In the genomic region with DNA sequence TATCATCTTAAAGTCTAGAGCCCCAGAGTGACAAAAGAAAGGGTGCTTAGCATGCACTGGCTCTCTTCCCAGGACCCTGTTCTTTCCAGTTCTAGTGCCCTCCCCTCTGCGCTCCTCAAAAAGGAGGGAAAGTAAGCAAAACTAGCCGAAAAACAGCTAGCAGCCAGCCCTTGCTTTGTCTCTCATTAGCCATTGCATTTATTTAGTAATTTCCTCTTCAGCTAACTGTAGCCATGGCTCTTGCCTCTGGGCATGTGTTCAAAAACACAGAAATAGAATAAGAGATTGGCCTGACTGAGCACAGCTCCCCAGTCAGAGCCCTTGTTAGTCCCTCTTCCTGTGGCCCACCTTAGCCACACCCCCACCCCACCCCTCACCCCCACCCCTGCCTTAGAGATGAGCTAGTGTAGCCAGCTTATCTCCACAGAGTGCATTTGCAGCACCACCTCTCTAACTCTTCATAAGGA, we compare ENCODE assay signal across 8 mouse cellular contexts.
DNase-seq lines count a peak whose midpoint lies in the region; ATAC-seq and TF ChIP-seq lines count a peak whose summit lies in the region.

No protein-coding gene starts in this region.

- no peak overlapping the region for H3K4me3 ChIP-seq in liver, postnatal 0 days (ENCODE audit: low read depth, low read length)
- H3K4me3 ChIP-seq in limb, embryonic 14.5 days (replicated peaks; ENCODE audit: low read length), result no peak overlapping the region
- H3K4me3 ChIP-seq in midbrain, postnatal 0 days (ENCODE audit: low read depth, low read length), result no peak overlapping the region
- no peak overlapping the region for H3K4me3 ChIP-seq in left cerebral cortex, adult 2 months

- no peak for TF ChIP-seq CTCF in liver, postnatal 0 days (IDR thresholded peaks at IDR 0.05; ENCODE audit: low read depth)
- no peak for TF ChIP-seq CTCF in midbrain, postnatal 0 days (IDR thresholded peaks at IDR 0.05)
- no peak for TF ChIP-seq CTCF in left cerebral cortex, adult 2 months (IDR thresholded peaks at IDR 0.05)

- intact Hi-C loops in left cerebral cortex, adult 2 months (cut with DNase I), result no loop called here

- no peaks in the 10 kb centered on the region for H3K4me1 ChIP-seq in liver, postnatal 0 days (ENCODE audit: insufficient read depth)
- H3K4me1 ChIP-seq in limb, embryonic 14.5 days (ENCODE audit: control insufficient read depth, insufficient read depth, low read length), result peaks cover 11% of the 10 kb centered on the region
- no peaks in the 10 kb centered on the region for H3K4me1 ChIP-seq in midbrain, postnatal 0 days (ENCODE audit: insufficient read depth, low read length)

- no peaks in the 10 kb centered on the region for H3K27me3 ChIP-seq in liver, postnatal 0 days (ENCODE audit: insufficient read depth, low read length)
- no peaks in the 10 kb centered on the region for H3K27me3 ChIP-seq in limb, embryonic 14.5 days (ENCODE audit: control insufficient read depth, insufficient read depth, low read length)
- no peaks in the 10 kb centered on the region for H3K27me3 ChIP-seq in midbrain, postnatal 0 days (ENCODE audit: insufficient read depth, low read length)

- H3K4me2 ChIP-seq in liver, postnatal 0 days (ENCODE audit: low read depth, low read length), result no peak overlapping the region
- H3K4me2 ChIP-seq in limb, embryonic 14.5 days (replicated peaks; ENCODE audit: low read depth, low read length, severe bottlenecking), result no peak overlapping the region
- no peak overlapping the region for H3K4me2 ChIP-seq in midbrain, postnatal 0 days (ENCODE audit: low read depth, low read length, poor library complexity, severe bottlenecking)

- H3K27ac ChIP-seq in liver, postnatal 0 days (ENCODE audit: low read depth), result no peak overlapping the region
- 0 out of 2 replicates have a peak overlapping the region, but pooled peaks have one; percentile 33 for H3K27ac ChIP-seq in limb, embryonic 14.5 days (replicated peaks; ENCODE audit: low read depth, low read length)
- no peak overlapping the region for H3K27ac ChIP-seq in midbrain, postnatal 0 days (ENCODE audit: low read depth, low read length)
- no peak overlapping the region for H3K27ac ChIP-seq in left cerebral cortex, adult 2 months

- no peak for ATAC-seq in liver, postnatal 0 days
- ATAC-seq in limb, embryonic 14.5 days (ENCODE audit: low FRiP score, low read depth), result peak; percentile 41; the same call in 1 of the 2 replicates
- peak; percentile 57; the same call in 1 of the 2 replicates for ATAC-seq in midbrain, postnatal 0 days (ENCODE audit: low FRiP score)

- H3K9ac ChIP-seq in liver, postnatal 0 days (replicated peaks), result no peak overlapping the region
- no peak overlapping the region for H3K9ac ChIP-seq in limb, embryonic 14.5 days (ENCODE audit: low read depth, low read length, severe bottlenecking)
- no peak overlapping the region for H3K9ac ChIP-seq in midbrain, postnatal 0 days (replicated peaks; ENCODE audit: low read length, poor library complexity, severe bottlenecking)

- no peaks in the 10 kb centered on the region for H3K36me3 ChIP-seq in liver, postnatal 0 days (replicated peaks; ENCODE audit: insufficient read depth, low read length)
- peaks cover 12% of the 10 kb centered on the region for H3K36me3 ChIP-seq in limb, embryonic 14.5 days (ENCODE audit: control insufficient read depth, insufficient read depth, low read length)
- peaks cover 18% of the 10 kb centered on the region; the same call in 1 of the 2 replicates for H3K36me3 ChIP-seq in midbrain, postnatal 0 days (ENCODE audit: insufficient read depth, low read length)

- WGBS in liver, postnatal 0 days (ENCODE audit: insufficient replicate concordance), result 79% methylated on average over 2 of the region's 2 CpGs
- 30% methylated on average over 2 of the region's 2 CpGs for WGBS in limb, embryonic 14.5 days
- WGBS in midbrain, postnatal 0 days, result 30% methylated on average over 2 of the region's 2 CpGs

- DNase-seq in liver, result peak; percentile 22
- no peak for DNase-seq in liver, postnatal 0 days
- DNase-seq in heart, adult 8-10 months (ENCODE audit: low spot score), result peak; percentile 40
- peak; percentile 14 for DNase-seq in limb, embryonic 14.5 days (ENCODE audit: low spot score)
- peak; percentile 64 for DNase-seq in midbrain, postnatal 0 days (ENCODE audit: low spot score)
- DNase-seq in ovary, adult 18-20 months (ENCODE audit: low spot score), result no peak
- DNase-seq in left cerebral cortex, adult 2 months (ENCODE audit: extremely low spot score in 1 of 2, low spot score in 2 of 2), result no peak
- DNase-seq in layer of hippocampus, postnatal 25 days (ENCODE audit: extremely low spot score in 1 of 2, low spot score in 1 of 2), result no peak

- TF ChIP-seq EP300 in liver, postnatal 0 days (IDR thresholded peaks at IDR 0.05; ENCODE audit: low read depth), result no peak

- H3K9me3 ChIP-seq in liver, postnatal 0 days (ENCODE audit: low read length), result no peaks in the 10 kb centered on the region
- H3K9me3 ChIP-seq in limb, embryonic 14.5 days (ENCODE audit: control insufficient read depth, low read length), result no peaks in the 10 kb centered on the region
- no peaks in the 10 kb centered on the region for H3K9me3 ChIP-seq in midbrain, postnatal 0 days (ENCODE audit: low read length)

- no peak for TF ChIP-seq POLR2A in limb, embryonic 14.5 days (IDR thresholded peaks at IDR 0.05; ENCODE audit: borderline replicate concordance, extremely low read depth, insufficient read depth, insufficient read length)

Comparison
In these comparisons a context has a peak if more than half of its experiments do, and no peak if none do; other contexts are left out.
1. DNase-seq: peak in liver (single experiment), heart, adult 8-10 months (single experiment), limb, embryonic 14.5 days (single experiment) and midbrain, postnatal 0 days (single experiment); none in liver, postnatal 0 days (single experiment), ovary, adult 18-20 months (single experiment), left cerebral cortex, adult 2 months (0 of 2) and layer of hippocampus, postnatal 25 days (0 of 2).